Mouse (Mus musculus) CH12.LX (cell line): ENCODE results near the gene Ovgp1.
A peak's percentile ranks its signal among the peaks of the same experiment; 100 is the strongest.

Experiments
- CTCF ChIP-seq, 2 experiments: IDR thresholded peaks in 1 of 2; conservative IDR thresholded peaks in 1 of 2; 2 replicates each; pipeline ENCODE4 v1.5.1; 2011 to 2012; ENCODE audit warnings: low read depth in 2 of 2, low read length in 2 of 2, improper control_type of control experiment in 1 of 2, inconsistent platforms in 1 of 2, mild to moderate bottlenecking in 1 of 2, moderate library complexity in 1 of 2
- E2F4 ChIP-seq: IDR thresholded peaks from 2 replicates; pipeline ENCODE4 v1.6.1; 2011; ENCODE audit warnings: low read depth, low read length, improper control_type of control experiment; ENCODE audit not compliant: insufficient replicate concordance
- ELF1 ChIP-seq: IDR thresholded peaks from 2 replicates; pipeline ENCODE4 v1.6.1; 2014; ENCODE audit warnings: low read depth, mild to moderate bottlenecking, inconsistent platforms, low read length, improper control_type of control experiment
- EP300 ChIP-seq: IDR thresholded peaks from 2 replicates; pipeline ENCODE4 v1.6.1; 2011; ENCODE audit warnings: low read length, improper control_type of control experiment
- HCFC1 ChIP-seq: IDR thresholded peaks from 2 replicates; pipeline ENCODE4 v1.6.1; 2012; ENCODE audit warnings: low read depth, mild to moderate bottlenecking, inconsistent platforms, low read length, improper control_type of control experiment
- MAZ ChIP-seq: IDR thresholded peaks from 2 replicates; pipeline ENCODE4 v1.6.1; 2012; ENCODE audit warnings: low read depth, mild to moderate bottlenecking, inconsistent platforms, low read length, improper control_type of control experiment, moderate library complexity
- POLR2A ChIP-seq: IDR thresholded peaks from 2 replicates; pipeline ENCODE4 v1.6.1; 2011; ENCODE audit warnings: low read depth, mild to moderate bottlenecking, improper control_type of control experiment, low read length
- POLR2AphosphoS2 ChIP-seq: IDR thresholded peaks from 2 replicates; pipeline ENCODE4 v1.6.1; 2011; ENCODE audit warnings: low read depth, low read length, improper control_type of control experiment
- RCOR1 ChIP-seq: conservative IDR thresholded peaks from 2 replicates; pipeline ENCODE4 v1.6.1; 2012; ENCODE audit warnings: low read depth, mild to moderate bottlenecking, inconsistent platforms, low read length, improper control_type of control experiment
- TBP ChIP-seq: conservative IDR thresholded peaks from 2 replicates; pipeline ENCODE4 v1.6.1; 2011; ENCODE audit warnings: low read depth, low read length, improper control_type of control experiment
- USF1 ChIP-seq: IDR thresholded peaks from 2 replicates; pipeline ENCODE4 v1.6.1; 2014; ENCODE audit warnings: low read depth, mild to moderate bottlenecking, inconsistent platforms, low read length, improper control_type of control experiment
- ZMIZ1 ChIP-seq: IDR thresholded peaks from 2 replicates; pipeline ENCODE4 v1.6.1; 2012; ENCODE audit warnings: low read depth, mild to moderate bottlenecking, inconsistent platforms, low read length, improper control_type of control experiment

DNA sequence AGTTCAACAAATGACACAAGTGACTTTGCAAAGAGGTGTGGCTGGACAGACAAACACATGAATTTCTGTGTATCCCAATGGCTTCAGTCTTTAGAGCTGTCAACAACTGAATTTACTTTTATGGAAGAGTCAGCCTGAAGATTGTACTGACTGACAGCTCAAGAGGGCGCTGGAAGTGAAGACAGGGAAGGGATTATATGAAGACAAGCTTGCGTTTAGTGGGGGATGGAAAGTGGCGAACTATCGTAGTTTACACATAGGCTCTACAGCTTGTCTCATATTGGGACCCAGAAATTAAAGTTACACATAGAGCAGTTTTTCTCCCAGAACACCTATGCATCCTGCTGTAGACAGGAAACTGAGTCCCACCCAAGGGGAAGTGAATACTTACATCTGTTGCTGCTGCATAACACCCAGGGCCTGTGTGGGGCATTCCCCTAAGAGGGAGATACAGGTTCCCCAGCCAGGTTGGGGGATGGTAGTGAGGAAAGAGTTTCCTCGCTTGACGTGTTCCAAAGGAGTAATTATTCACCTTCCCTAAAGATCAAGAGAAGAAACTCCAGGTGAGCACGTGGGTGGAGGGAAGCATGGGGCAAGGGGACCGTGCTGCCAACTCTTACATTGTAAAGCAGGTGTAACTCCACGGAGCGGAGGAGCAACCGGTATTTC is 27.3 kb downstream of the Ovgp1 start:
- TF ChIP-seq CTCF (conservative IDR thresholded peaks at IDR 0.05 in 1 of 2, IDR thresholded peaks at IDR 0.05 in 1 of 2; ENCODE audit: low read depth in 2 of 2, low read length in 2 of 2) (peak in 1 of 2 experiments; percentile 55; a peak in 2 of 4 replicates), ELF1 (peak; percentile 18; the same call in 1 of the 2 replicates), POLR2A (no peak), POLR2AphosphoS2 (no peak), HCFC1 (peak; percentile 58), ZMIZ1 (0 out of 2 replicates have a peak, but pooled peaks have one; percentile 36), E2F4 (no peak), RCOR1 (peak; percentile 61; the same call in 1 of the 2 replicates), USF1 (no peak), EP300 (peak; percentile 83; the same call in 1 of the 2 replicates), TBP (no peak; the same call in 1 of the 2 replicates), MAZ (0 out of 2 replicates have a peak, but pooled peaks have one; percentile 50)
